Mouse (Mus musculus) liver, embryonic 13.5 days (tissue): ENCODE data around the gene Hcn3. TPM values are rescaled to one million over a fixed set of nuclear protein-coding genes. Genes with fewer than 3 reads are reported as not detected.

Experiments used
- ATAC-seq: fragments of 200-750 bp; cut with Nextera tagmentation; 2 replicates; pipeline ENCODE4 v1.8.0; 2017; ENCODE audit warnings: low read depth, mild to moderate bottlenecking, moderate number of reproducible peaks, moderate library complexity
- DNase-seq: peaks from one replicate; pipeline ENCODE4 v3.0.0; 2022
- H3K27ac ChIP-seq: fragments of 300-500 bp; sonication (generic); 2 replicates; pipeline ENCODE4 v1.5.1; 2015; ENCODE audit warnings: moderate library complexity, mild to moderate bottlenecking, inconsistent platforms
- H3K27me3 ChIP-seq: fragments of 300-500 bp; sonication (generic); 2 replicates; pipeline ENCODE4 v1.6.1; 2015; ENCODE audit warnings: mild to moderate bottlenecking, inconsistent platforms
- H3K36me3 ChIP-seq: fragments of 300-500 bp; sonication (generic); 2 replicates; pipeline ENCODE4 v1.6.1; 2015; ENCODE audit warnings: mild to moderate bottlenecking, inconsistent platforms
- H3K4me1 ChIP-seq: fragments of 300-500 bp; sonication (generic); replicated peaks from 2 replicates; pipeline ENCODE4 v1.6.1; 2015; ENCODE audit warnings: inconsistent platforms
- H3K4me2 ChIP-seq: fragments of 300-500 bp; sonication (generic); 2 replicates; pipeline ENCODE4 v1.6.1; 2015; ENCODE audit warnings: inconsistent platforms, mild to moderate bottlenecking, moderate library complexity
- H3K4me3 ChIP-seq: fragments of 300-500 bp; sonication (generic); replicated peaks from 2 replicates; pipeline ENCODE4 v1.5.1; 2015; ENCODE audit warnings: mild to moderate bottlenecking, inconsistent platforms
- H3K9ac ChIP-seq: fragments of 300-500 bp; sonication (generic); 2 replicates; pipeline ENCODE4 v1.6.1; 2015; ENCODE audit warnings: mild to moderate bottlenecking, inconsistent platforms
- H3K9me3 ChIP-seq: fragments of 300-500 bp; sonication (generic); replicated peaks from 2 replicates; pipeline ENCODE4 v1.6.1; 2016; ENCODE audit warnings: inconsistent platforms
- WGBS: fragments of 180-500 bp; shearing (Covaris S2); methylation state at CpG from one replicate; pipeline ENCODE4 v1.1.7; 2015; ENCODE audit not compliant: insufficient replicate concordance; 5-methylcytosine and 5-hydroxymethylcytosine counted together
- polyA plus RNA-seq: library from polyadenylated mRNA; unstranded; fragments of >200 nt; fragmentation: Nextera tagmentation; extraction: Ambion mirVana; gene quantifications from 2 replicates; pipeline ENCODE4 v1.2.1, GENCODE M21; 2015

Hcn3 gene
- polyA plus RNA-seq, 1 experiment from 2014 or later, result 0.75 TPM

DNA sequence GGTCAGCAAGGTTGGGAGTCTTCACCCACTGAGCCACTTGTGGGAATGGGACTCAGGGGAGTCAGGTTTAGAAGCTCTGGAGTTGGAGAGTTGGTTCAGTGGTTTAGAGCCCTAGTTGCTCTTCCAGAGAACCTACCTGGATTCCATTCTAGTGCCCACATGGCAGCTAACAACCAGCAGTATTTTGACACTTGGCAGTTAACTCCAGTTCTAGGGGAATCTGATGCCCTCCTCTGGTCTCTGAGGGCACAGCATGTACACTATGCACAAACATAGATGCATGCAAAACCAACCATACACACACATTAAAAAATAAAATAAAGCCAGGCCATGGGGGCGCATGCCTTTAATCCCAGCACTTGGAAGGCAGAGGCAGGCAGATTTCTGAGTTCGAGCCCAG, 33.9 kb upstream of the Hcn3 start:
- no peak for ATAC-seq

DNA sequence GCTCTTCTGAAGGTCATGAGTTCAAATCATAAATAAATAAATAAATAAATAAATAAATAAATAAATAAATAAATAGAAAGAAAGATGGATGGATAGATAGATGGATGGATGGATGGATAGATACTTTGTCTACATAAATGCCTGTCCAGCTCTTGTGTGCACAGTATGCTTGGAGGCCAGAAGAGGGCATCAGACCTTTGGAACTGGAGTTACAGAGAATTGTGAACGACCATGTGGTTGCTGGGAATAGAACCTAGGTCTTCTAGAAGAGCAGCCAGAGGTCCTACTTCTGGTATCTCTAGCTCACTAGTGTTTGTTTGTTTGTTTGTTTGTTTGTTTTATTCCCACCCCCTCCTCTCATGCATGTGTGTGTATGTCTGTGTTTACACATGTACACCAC, 33.4 kb upstream of the Hcn3 start:
- WGBS, result 43% methylated on average over 1 of the region's 1 CpGs
- H3K4me1 ChIP-seq, result peaks cover 27% of the 10 kb centered on the region
- DNase-seq (no peak), ATAC-seq (no peak)
- H3K4me2 ChIP-seq, result no peak overlapping the region
- no peak overlapping the region for H3K4me3 ChIP-seq
- H3K36me3 ChIP-seq, result 0 out of 2 replicates have a peak, but pooled peaks cover 2% of the 10 kb centered on the region
- H3K9me3 ChIP-seq, result no peaks in the 10 kb centered on the region
- H3K27ac ChIP-seq, result no peak overlapping the region
- H3K27me3 ChIP-seq, result peaks cover 19% of the 10 kb centered on the region; the same call in 1 of the 2 replicates
- H3K9ac ChIP-seq, result no peak overlapping the region

More for the DNA sequence above, 33.9 kb upstream of the Hcn3 start:
- peaks cover 26% of the 10 kb centered on the region for H3K4me1 ChIP-seq
- DNase-seq, result no peak
- H3K9me3 ChIP-seq, result no peaks in the 10 kb centered on the region
- no peak overlapping the region for H3K4me3 ChIP-seq
- no peak overlapping the region for H3K9ac ChIP-seq
- H3K4me2 ChIP-seq, result no peak overlapping the region
- peaks cover 14% of the 10 kb centered on the region; the same call in 1 of the 2 replicates for H3K27me3 ChIP-seq
- H3K36me3 ChIP-seq, result no peaks in the 10 kb centered on the region
- H3K27ac ChIP-seq, result no peak overlapping the region
- WGBS, result 82% methylated on average over 2 of the region's 2 CpGs

DNA sequence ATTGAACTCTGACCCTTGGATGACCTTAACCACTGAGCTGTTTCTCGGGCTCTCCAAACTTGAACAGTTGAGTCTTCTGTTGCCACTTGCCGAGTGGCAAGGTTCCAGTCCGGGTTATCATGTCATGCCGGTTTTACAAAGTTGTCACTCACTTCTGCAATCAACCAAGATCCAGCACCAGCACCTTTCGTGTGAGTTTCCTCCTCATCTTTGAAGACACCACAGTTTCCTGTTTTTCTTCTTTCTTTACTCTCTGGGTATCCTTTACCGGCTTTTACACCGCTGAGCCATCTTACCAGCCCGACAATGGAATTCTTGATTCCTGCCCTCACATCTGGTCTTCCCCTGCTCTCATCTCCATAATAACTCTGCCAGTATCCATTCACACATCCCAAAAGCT, 30.4 kb upstream of the Hcn3 start:
- H3K9me3 ChIP-seq, result no peaks in the 10 kb centered on the region
- H3K4me1 ChIP-seq, result peaks cover 27% of the 10 kb centered on the region
- no peak overlapping the region for H3K4me2 ChIP-seq
- ATAC-seq, result no peak
- H3K9ac ChIP-seq, result no peak overlapping the region
- no peak overlapping the region for H3K4me3 ChIP-seq
- peaks cover 14% of the 10 kb centered on the region for H3K27me3 ChIP-seq
- 11% methylated on average over 8 of the region's 8 CpGs for WGBS
- H3K27ac ChIP-seq, result no peak overlapping the region
- DNase-seq, result no peak
- H3K36me3 ChIP-seq, result 0 out of 2 replicates have a peak, but pooled peaks cover 3% of the 10 kb centered on the region

DNA sequence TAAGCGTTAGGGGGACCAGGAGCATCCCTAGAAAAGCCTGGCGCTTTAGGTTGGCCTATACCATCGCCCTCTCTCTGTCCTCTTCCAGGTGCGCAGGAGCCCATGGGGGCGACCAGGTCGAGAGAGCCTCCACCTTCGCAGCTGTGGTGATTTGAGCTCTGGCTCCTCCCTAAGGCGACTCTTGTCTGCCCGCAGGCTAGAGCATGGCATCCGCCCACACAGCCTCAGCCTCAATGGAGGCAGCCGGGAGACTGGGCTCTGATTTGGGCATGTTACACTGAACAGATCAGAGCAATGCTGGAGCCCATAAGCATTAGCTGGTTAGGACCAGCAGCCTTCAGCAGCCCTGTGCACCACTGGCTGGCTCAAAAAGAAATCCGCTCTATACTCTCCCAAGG, 28.5 kb upstream of the Hcn3 start:
- ATAC-seq (no peak), DNase-seq (no peak)
- Histone ChIP-seq H3K27ac (no peak overlapping the region), H3K27me3 (peaks cover 14% of the 10 kb centered on the region), H3K9ac (no peak overlapping the region), H3K4me1 (peaks cover 37% of the 10 kb centered on the region), H3K9me3 (no peaks in the 10 kb centered on the region), H3K36me3 (0 out of 2 replicates have a peak, but pooled peaks cover 3% of the 10 kb centered on the region), H3K4me2 (no peak overlapping the region), H3K4me3 (no peak overlapping the region)
- WGBS, result 74% methylated on average over 12 of the region's 12 CpGs

DNA sequence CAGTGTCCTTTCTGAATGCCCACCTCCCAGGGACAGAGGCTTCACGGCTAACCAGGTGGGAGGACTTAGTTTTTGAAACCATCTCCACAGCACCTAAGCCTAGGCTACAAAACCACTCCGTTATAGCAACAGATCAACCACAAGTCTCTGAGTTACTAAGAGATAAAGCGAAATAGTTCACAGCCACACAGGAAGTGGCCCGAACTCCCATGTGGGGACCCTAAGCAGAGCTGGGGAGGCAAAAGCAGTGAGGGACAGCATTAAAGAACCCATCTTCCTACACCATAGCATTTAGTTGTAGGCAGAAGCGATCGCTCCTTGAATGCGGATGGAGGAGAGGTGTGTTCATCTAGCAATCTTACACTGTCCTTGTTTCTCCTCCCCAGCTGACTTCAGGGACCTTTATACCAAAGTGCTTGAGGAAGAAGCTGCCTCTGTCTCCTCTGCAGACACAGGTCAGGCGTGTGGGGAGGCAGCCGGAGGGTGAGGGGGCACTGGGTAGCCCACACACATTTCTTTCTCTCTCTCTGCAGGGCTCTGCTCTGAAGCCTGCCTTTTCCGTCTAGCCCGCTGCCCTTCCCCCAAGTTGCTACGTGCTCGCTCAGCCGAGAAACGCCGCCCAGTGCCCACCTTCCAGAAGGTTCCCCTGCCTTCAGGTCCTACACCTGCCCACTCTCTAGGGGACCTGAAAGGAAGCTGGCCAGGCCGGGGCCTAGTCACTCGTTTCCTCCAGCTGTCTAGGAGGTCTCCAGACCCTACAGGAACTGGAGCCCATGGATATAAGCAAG, 27.9 kb upstream of the Hcn3 start:
- Histone ChIP-seq H3K4me1 (peaks cover 43% of the 10 kb centered on the region), H3K4me3 (no peak overlapping the region), H3K4me2 (no peak overlapping the region), H3K27ac (no peak overlapping the region), H3K9me3 (no peaks in the 10 kb centered on the region), H3K36me3 (0 out of 2 replicates have a peak, but pooled peaks cover 3% of the 10 kb centered on the region), H3K27me3 (peaks cover 14% of the 10 kb centered on the region), H3K9ac (no peak overlapping the region)
- no peak for DNase-seq
- WGBS, result 57% methylated on average over 18 of the region's 18 CpGs
- ATAC-seq, result no peak

DNA sequence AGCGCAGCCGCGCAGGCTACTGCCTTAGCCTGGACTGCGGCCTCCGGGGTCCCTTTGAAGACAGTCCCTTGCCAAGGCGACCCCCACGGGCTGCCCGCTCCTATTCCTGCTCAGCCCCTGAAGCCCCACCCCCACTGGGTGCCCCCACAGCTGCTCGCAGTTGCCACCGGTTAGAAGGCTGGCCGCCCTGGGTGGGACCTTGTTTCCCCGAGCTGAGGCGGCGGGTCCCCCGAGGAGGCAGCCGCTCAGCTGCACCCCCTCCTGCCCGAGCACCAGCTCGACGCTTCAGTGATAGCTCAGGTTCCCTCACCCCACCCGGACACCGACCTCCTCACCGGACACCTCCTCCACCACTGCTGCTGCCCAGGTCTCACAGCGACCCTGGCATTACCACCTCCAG, 27.2 kb upstream of the Hcn3 start:
- Histone ChIP-seq H3K4me1 (peaks cover 50% of the 10 kb centered on the region), H3K9ac (no peak overlapping the region), H3K4me2 (no peak overlapping the region), H3K27me3 (peaks cover 14% of the 10 kb centered on the region), H3K9me3 (no peaks in the 10 kb centered on the region), H3K36me3 (peaks cover 8% of the 10 kb centered on the region), H3K27ac (no peak overlapping the region), H3K4me3 (no peak overlapping the region)
- no peak for DNase-seq
- WGBS, result 43% methylated on average over 23 of the region's 23 CpGs
- ATAC-seq, result no peak

DNA sequence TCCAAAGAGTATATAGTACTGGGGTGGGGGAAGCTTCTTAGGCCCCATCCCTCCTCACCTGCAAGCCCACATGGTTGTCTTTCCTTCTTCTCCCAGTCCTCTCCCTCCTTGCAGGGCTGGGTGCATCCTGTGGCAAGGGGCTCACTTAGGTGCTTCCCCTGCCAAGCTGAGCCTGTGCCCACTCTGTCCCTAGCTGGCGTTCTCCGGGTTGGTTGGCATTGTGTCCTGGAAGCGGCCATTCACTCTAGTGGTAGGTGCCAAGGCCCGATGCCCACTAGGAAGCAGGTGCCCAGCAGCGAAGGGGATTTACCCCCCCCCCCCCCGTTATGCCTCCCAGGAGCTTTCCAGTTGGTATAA, 23.9 kb upstream of the Hcn3 start:
- H3K4me1 ChIP-seq, result peaks cover 59% of the 10 kb centered on the region
- no peak for ATAC-seq
- peak overlapping the region; percentile 74 for H3K9ac ChIP-seq
- H3K4me3 ChIP-seq, result peak overlapping the region; percentile 61
- H3K36me3 ChIP-seq, result peaks cover 40% of the 10 kb centered on the region
- no peak for DNase-seq
- no peak overlapping the region for H3K27ac ChIP-seq
- no peaks in the 10 kb centered on the region for H3K9me3 ChIP-seq
- 70% methylated on average over 6 of the region's 6 CpGs for WGBS
- peaks cover 14% of the 10 kb centered on the region for H3K27me3 ChIP-seq
- H3K4me2 ChIP-seq, result peak overlapping the region; percentile 86

DNA sequence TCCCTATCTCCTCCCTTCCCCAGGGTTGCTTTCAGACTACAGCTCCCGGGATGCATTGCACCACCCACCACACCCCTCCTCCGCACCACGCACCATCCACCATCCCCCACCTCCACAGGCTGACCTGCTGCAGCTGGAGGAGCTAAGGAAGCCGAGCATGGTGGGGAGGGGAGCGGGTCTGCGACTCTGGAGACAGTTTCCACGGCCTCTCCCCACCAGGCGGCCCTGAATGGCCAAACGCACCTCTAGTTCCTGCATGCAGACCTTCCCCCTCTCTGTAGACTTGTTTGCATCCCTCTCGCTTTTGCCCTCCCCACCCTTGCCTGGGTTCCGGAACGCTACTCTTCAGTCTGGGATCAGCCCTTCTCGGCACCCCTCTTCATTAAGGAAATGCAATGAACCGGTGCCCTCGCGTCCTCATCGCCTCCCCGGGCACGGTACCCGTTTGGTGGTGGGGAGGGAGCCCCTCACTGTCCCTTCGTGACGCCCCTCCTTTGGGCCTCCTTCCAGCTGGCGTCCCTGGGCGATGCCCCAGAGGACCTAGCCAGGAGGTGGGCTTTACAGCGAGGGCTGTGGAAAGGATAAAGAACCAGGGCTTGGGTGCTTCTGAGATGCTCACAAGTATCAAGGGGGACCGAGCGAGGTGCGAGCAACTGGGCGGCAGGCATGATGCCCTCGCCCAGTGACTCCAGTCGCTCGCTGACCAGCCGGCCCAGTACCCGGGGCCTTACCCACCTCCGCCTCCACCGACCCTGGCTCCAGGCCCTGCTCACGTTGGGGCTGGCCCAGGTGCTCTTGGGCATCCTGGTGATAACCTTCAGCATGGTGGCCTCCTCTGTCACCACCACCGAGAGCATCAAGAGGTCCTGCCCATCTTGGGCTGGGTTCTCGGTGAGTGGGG, 23.3 kb upstream of the Hcn3 start, which contains the start of gene Fam189b:
Fam189b (plus strand) TSS at position 86 of the 901 bp plus-strand sequence.
- no peaks in the 10 kb centered on the region for H3K9me3 ChIP-seq
- ATAC-seq (peak; percentile 91), DNase-seq (peak; percentile 72)
- H3K4me1 ChIP-seq, result peaks cover 64% of the 10 kb centered on the region
- peak within 1 kb of the TSS; percentile 74 for H3K9ac ChIP-seq
- H3K4me2 ChIP-seq, result peak within 1 kb of the TSS; percentile 86
- peaks cover 9% of the 10 kb centered on the region for H3K27me3 ChIP-seq
- peak within 1 kb of the TSS; percentile 69 for H3K27ac ChIP-seq
- H3K4me3 ChIP-seq, result peak within 1 kb of the TSS; percentile 61
- WGBS, result 18% methylated on average over 39 of the region's 39 CpGs
- H3K36me3 ChIP-seq, result peaks cover 39% of the 10 kb centered on the region

DNA sequence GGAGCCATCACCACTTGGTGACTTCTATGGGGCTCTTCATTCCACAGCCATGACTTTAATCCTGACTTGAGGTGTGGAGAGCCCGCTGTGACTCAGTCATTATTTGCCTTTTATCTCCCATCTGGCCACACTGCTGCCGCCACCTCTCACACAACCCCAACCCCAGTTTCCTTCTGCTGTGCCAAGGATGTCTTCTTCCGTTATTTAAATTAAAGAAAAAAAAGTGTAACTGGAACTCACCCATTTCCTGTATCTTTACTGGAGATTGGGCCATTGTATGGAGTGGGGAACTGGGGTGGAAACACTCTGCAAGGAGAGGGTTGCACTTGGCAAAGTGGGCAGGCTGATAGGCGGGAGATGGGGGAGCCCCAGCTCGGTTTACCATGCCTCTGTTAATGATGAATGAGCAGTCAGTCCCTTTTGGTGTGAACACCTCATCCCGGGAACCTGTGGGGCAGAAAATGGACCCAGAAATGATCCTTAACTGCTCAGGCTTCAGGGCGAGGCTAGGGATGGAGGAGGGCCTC, 22.6 kb upstream of the Hcn3 start:
- Histone ChIP-seq H3K4me1 (peaks cover 65% of the 10 kb centered on the region), H3K4me3 (peak overlapping the region; percentile 61; the same call in 1 of the 2 replicates), H3K27ac (peak overlapping the region; percentile 69), H3K36me3 (peaks cover 38% of the 10 kb centered on the region), H3K9me3 (no peaks in the 10 kb centered on the region), H3K27me3 (peaks cover 5% of the 10 kb centered on the region; the same call in 1 of the 2 replicates), H3K4me2 (peak overlapping the region; percentile 86), H3K9ac (no peak overlapping the region)
- ATAC-seq (peak; percentile 10; the same call in 1 of the 2 replicates), DNase-seq (no peak)
- WGBS, result 31% methylated on average over 7 of the region's 7 CpGs

DNA sequence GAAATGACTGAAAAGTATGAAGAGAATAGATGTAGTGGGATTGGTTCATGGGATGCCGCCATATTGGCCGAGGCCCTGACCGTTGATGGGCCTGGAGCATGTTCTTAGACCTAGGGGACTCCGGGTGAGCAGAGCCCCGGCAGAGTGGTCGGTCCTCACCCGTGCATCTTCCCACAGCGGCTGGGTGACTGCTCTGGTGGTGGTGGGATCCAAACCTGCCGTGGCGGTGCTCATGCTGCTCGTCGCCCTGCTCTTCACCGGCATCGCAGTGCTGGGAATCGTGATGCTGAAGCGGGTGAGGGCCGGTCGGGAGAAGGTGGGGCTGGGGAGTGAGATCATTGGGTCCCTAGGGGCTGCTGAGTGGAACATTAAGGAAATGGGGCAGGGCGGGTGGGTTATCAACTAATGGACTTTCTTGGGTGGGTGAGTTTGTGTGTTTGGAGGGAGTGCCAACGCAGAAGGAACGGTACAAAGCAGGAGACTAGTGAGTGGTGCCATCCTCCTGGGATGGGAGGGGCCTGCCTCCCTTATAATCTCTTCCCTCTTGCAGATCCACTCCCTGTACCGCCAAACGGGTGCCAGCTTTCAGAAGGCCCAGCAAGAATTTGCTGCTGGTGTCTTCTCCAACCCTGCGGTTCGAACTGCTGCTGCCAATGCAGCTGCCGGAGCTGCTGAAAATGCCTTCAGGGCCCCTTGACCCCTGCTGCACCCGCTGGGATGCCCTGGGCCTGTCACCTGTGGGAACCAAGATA, 21.9 kb upstream of the Hcn3 start:
- peak overlapping the region; percentile 69 for H3K27ac ChIP-seq
- ATAC-seq (no peak), DNase-seq (no peak)
- 0 out of 2 replicates have a peak overlapping the region, but pooled peaks have one; percentile 6 for H3K4me3 ChIP-seq
- no peak overlapping the region for H3K9ac ChIP-seq
- 86% methylated on average over 27 of the region's 27 CpGs for WGBS
- peaks cover 60% of the 10 kb centered on the region for H3K4me1 ChIP-seq
- H3K36me3 ChIP-seq, result peaks cover 38% of the 10 kb centered on the region
- 0 out of 2 replicates have a peak, but pooled peaks cover under 1% of the 10 kb centered on the region for H3K27me3 ChIP-seq
- H3K9me3 ChIP-seq, result no peaks in the 10 kb centered on the region
- no peak overlapping the region for H3K4me2 ChIP-seq
